Mouse (Mus musculus): ENCODE results near the gene Sorcs1. TPM values are rescaled to one million over a fixed set of nuclear protein-coding genes. Genes with fewer than 3 reads are reported as not detected.

Sorcs1 gene
- polyA plus RNA-seq, 1 experiment from 2014 or later, result 3.5 TPM

GRCm38 (mm10) chr19:50652750-50653149 lies 25.7 kb downstream of the Sorcs1 start:
- Histone ChIP-seq H3K27me3 (replicated peaks; ENCODE audit: control insufficient read depth, insufficient read depth, low read length) (no peaks in the 10 kb centered on the region), H3K27ac (replicated peaks; ENCODE audit: low read depth, low read length) (no peak overlapping the region), H3K9ac (ENCODE audit: low read depth, low read length) (no peak overlapping the region), H3K36me3 (ENCODE audit: control insufficient read depth, insufficient read depth, low read length) (no peaks in the 10 kb centered on the region), H3K4me2 (ENCODE audit: low read depth, low read length) (no peak overlapping the region), H3K9me3 (ENCODE audit: control insufficient read depth, low read length) (no peaks in the 10 kb centered on the region), H3K4me1 (ENCODE audit: control insufficient read depth, insufficient read depth, low read length) (no peaks in the 10 kb centered on the region), H3K4me3 (ENCODE audit: low read depth, low read length) (no peak overlapping the region)
- no peak for DNase-seq (ENCODE audit: low spot score)
- WGBS, result 68% methylated on average over 5 of the region's 5 CpGs
- ATAC-seq (ENCODE audit: low read depth), result no peak

GRCm38 (mm10) chr19:50643836-50644235 lies 34.6 kb downstream of the Sorcs1 start:
- Histone ChIP-seq H3K27ac (replicated peaks; ENCODE audit: low read depth, low read length) (no peak overlapping the region), H3K36me3 (ENCODE audit: control insufficient read depth, insufficient read depth, low read length) (no peaks in the 10 kb centered on the region), H3K4me3 (ENCODE audit: low read depth, low read length) (no peak overlapping the region), H3K4me2 (ENCODE audit: low read depth, low read length) (no peak overlapping the region), H3K9me3 (ENCODE audit: control insufficient read depth, low read length) (no peaks in the 10 kb centered on the region), H3K9ac (ENCODE audit: low read depth, low read length) (no peak overlapping the region), H3K27me3 (replicated peaks; ENCODE audit: control insufficient read depth, insufficient read depth, low read length) (no peaks in the 10 kb centered on the region), H3K4me1 (ENCODE audit: control insufficient read depth, insufficient read depth, low read length) (no peaks in the 10 kb centered on the region)
- DNase-seq (ENCODE audit: low spot score) (no peak), ATAC-seq (ENCODE audit: low read depth) (no peak)
- WGBS, result 46% methylated on average over 1 of the region's 1 CpGs

GRCm38 (mm10) chr19:50642121-50642520 lies 36.3 kb downstream of the Sorcs1 start:
- Histone ChIP-seq H3K27me3 (replicated peaks; ENCODE audit: control insufficient read depth, insufficient read depth, low read length) (no peaks in the 10 kb centered on the region), H3K27ac (replicated peaks; ENCODE audit: low read depth, low read length) (no peak overlapping the region), H3K36me3 (ENCODE audit: control insufficient read depth, insufficient read depth, low read length) (no peaks in the 10 kb centered on the region), H3K4me3 (ENCODE audit: low read depth, low read length) (no peak overlapping the region), H3K9me3 (ENCODE audit: control insufficient read depth, low read length) (no peaks in the 10 kb centered on the region), H3K4me1 (ENCODE audit: control insufficient read depth, insufficient read depth, low read length) (no peaks in the 10 kb centered on the region), H3K9ac (ENCODE audit: low read depth, low read length) (no peak overlapping the region), H3K4me2 (ENCODE audit: low read depth, low read length) (no peak overlapping the region)
- ATAC-seq (ENCODE audit: low read depth), result no peak; the same call in 1 of the 2 replicates
- WGBS, result 91% methylated on average over 1 of the region's 1 CpGs
- peak; percentile 35 for DNase-seq (ENCODE audit: low spot score)

GRCm38 (mm10) chr19:50640251-50641032 lies 38.0 kb downstream of the Sorcs1 start:
- Histone ChIP-seq H3K27ac (replicated peaks; ENCODE audit: low read depth, low read length) (no peak overlapping the region), H3K4me1 (ENCODE audit: control insufficient read depth, insufficient read depth, low read length) (no peaks in the 10 kb centered on the region), H3K4me2 (ENCODE audit: low read depth, low read length) (no peak overlapping the region), H3K27me3 (replicated peaks; ENCODE audit: control insufficient read depth, insufficient read depth, low read length) (no peaks in the 10 kb centered on the region), H3K36me3 (ENCODE audit: control insufficient read depth, insufficient read depth, low read length) (no peaks in the 10 kb centered on the region), H3K9me3 (ENCODE audit: control insufficient read depth, low read length) (no peaks in the 10 kb centered on the region), H3K4me3 (ENCODE audit: low read depth, low read length) (no peak overlapping the region), H3K9ac (ENCODE audit: low read depth, low read length) (no peak overlapping the region)
- no peak for ATAC-seq (ENCODE audit: low read depth)
- DNase-seq (ENCODE audit: low spot score), result no peak
- WGBS, result 71% methylated on average over 8 of the region's 8 CpGs

GRCm38 (mm10) chr19:50638176-50638575 lies 40.3 kb downstream of the Sorcs1 start:
- no peak overlapping the region for H3K4me2 ChIP-seq (ENCODE audit: low read depth, low read length)
- H3K27ac ChIP-seq (replicated peaks; ENCODE audit: low read depth, low read length), result no peak overlapping the region
- 69% methylated on average over 6 of the region's 6 CpGs for WGBS
- H3K9ac ChIP-seq (ENCODE audit: low read depth, low read length), result no peak overlapping the region
- no peak overlapping the region for H3K4me3 ChIP-seq (ENCODE audit: low read depth, low read length)
- H3K9me3 ChIP-seq (ENCODE audit: control insufficient read depth, low read length), result no peaks in the 10 kb centered on the region
- H3K36me3 ChIP-seq (ENCODE audit: control insufficient read depth, insufficient read depth, low read length), result no peaks in the 10 kb centered on the region
- ATAC-seq (ENCODE audit: low read depth), result no peak
- H3K4me1 ChIP-seq (ENCODE audit: control insufficient read depth, insufficient read depth, low read length), result no peaks in the 10 kb centered on the region
- no peaks in the 10 kb centered on the region for H3K27me3 ChIP-seq (replicated peaks; ENCODE audit: control insufficient read depth, insufficient read depth, low read length)
- DNase-seq (ENCODE audit: low spot score), result no peak

GRCm38 (mm10) chr19:50614013-50614412 lies 64.4 kb downstream of the Sorcs1 start:
- Histone ChIP-seq H3K9me3 (ENCODE audit: control insufficient read depth, low read length) (no peaks in the 10 kb centered on the region), H3K27me3 (replicated peaks; ENCODE audit: control insufficient read depth, insufficient read depth, low read length) (no peaks in the 10 kb centered on the region), H3K4me1 (ENCODE audit: control insufficient read depth, insufficient read depth, low read length) (no peaks in the 10 kb centered on the region), H3K4me3 (ENCODE audit: low read depth, low read length) (no peak overlapping the region), H3K9ac (ENCODE audit: low read depth, low read length) (no peak overlapping the region), H3K36me3 (ENCODE audit: control insufficient read depth, insufficient read depth, low read length) (no peaks in the 10 kb centered on the region), H3K27ac (replicated peaks; ENCODE audit: low read depth, low read length) (no peak overlapping the region), H3K4me2 (ENCODE audit: low read depth, low read length) (peak overlapping the region; percentile 21; the same call in 1 of the 2 replicates)
- WGBS, result 18% methylated on average over 9 of the region's 9 CpGs
- DNase-seq (ENCODE audit: low spot score) (peak; percentile 57), ATAC-seq (ENCODE audit: low read depth) (no peak)

- DNase-seq (ENCODE audit: low spot score) (no peak), ATAC-seq (ENCODE audit: low read depth) (no peak)
- no peak overlapping the region for H3K27ac ChIP-seq (replicated peaks; ENCODE audit: low read depth, low read length)
- no peaks in the 10 kb centered on the region for H3K36me3 ChIP-seq (ENCODE audit: control insufficient read depth, insufficient read depth, low read length)
- WGBS, result 35% methylated on average over 3 of the region's 3 CpGs
- no peak overlapping the region for H3K4me3 ChIP-seq (ENCODE audit: low read depth, low read length)
- no peaks in the 10 kb centered on the region for H3K27me3 ChIP-seq (replicated peaks; ENCODE audit: control insufficient read depth, insufficient read depth, low read length)
- H3K9ac ChIP-seq (ENCODE audit: low read depth, low read length), result no peak overlapping the region
- no peaks in the 10 kb centered on the region for H3K4me1 ChIP-seq (ENCODE audit: control insufficient read depth, insufficient read depth, low read length)
- no peaks in the 10 kb centered on the region for H3K9me3 ChIP-seq (ENCODE audit: control insufficient read depth, low read length)
- H3K4me2 ChIP-seq (ENCODE audit: low read depth, low read length), result no peak overlapping the region
Observed at GRCm38 (mm10) chr19:50611619-50612018, 66.8 kb downstream of the Sorcs1 start.

GRCm38 (mm10) chr19:50603882-50604281 lies 74.6 kb downstream of the Sorcs1 start:
- H3K4me2 ChIP-seq (ENCODE audit: low read depth, low read length), result no peak overlapping the region
- no peak overlapping the region for H3K4me3 ChIP-seq (ENCODE audit: low read depth, low read length)
- peak; percentile 75 for DNase-seq (ENCODE audit: low spot score)
- H3K36me3 ChIP-seq (ENCODE audit: control insufficient read depth, insufficient read depth, low read length), result no peaks in the 10 kb centered on the region
- H3K27ac ChIP-seq (replicated peaks; ENCODE audit: low read depth, low read length), result no peak overlapping the region
- no peak overlapping the region for H3K9ac ChIP-seq (ENCODE audit: low read depth, low read length)
- peak; percentile 41; the same call in 1 of the 2 replicates for ATAC-seq (ENCODE audit: low read depth)
- H3K4me1 ChIP-seq (ENCODE audit: control insufficient read depth, insufficient read depth, low read length), result no peaks in the 10 kb centered on the region
- no peaks in the 10 kb centered on the region for H3K27me3 ChIP-seq (replicated peaks; ENCODE audit: control insufficient read depth, insufficient read depth, low read length)
- H3K9me3 ChIP-seq (ENCODE audit: control insufficient read depth, low read length), result no peaks in the 10 kb centered on the region
- 34% methylated on average over 4 of the region's 4 CpGs for WGBS

GRCm38 (mm10) chr19:50603380-50603779 lies 75.1 kb downstream of the Sorcs1 start:
- Histone ChIP-seq H3K36me3 (ENCODE audit: control insufficient read depth, insufficient read depth, low read length) (no peaks in the 10 kb centered on the region), H3K4me1 (ENCODE audit: control insufficient read depth, insufficient read depth, low read length) (no peaks in the 10 kb centered on the region), H3K9me3 (ENCODE audit: control insufficient read depth, low read length) (no peaks in the 10 kb centered on the region), H3K27ac (replicated peaks; ENCODE audit: low read depth, low read length) (no peak overlapping the region), H3K27me3 (replicated peaks; ENCODE audit: control insufficient read depth, insufficient read depth, low read length) (no peaks in the 10 kb centered on the region), H3K4me3 (ENCODE audit: low read depth, low read length) (no peak overlapping the region), H3K9ac (ENCODE audit: low read depth, low read length) (no peak overlapping the region), H3K4me2 (ENCODE audit: low read depth, low read length) (no peak overlapping the region)
- DNase-seq (ENCODE audit: low spot score) (peak; percentile 14), ATAC-seq (ENCODE audit: low read depth) (no peak)
- 71% methylated on average over 5 of the region's 5 CpGs for WGBS

All from embryonic facial prominence, embryonic 14.5 days (tissue).